Mouse (Mus musculus): Measurements from ENCODE around the gene Adam26a.
"Not testable (repeated sequence)": the region's sequence is repeated elsewhere in the genome, so short reads cannot be mapped to it uniquely, and the experiment has no call there.

Adam26a gene

GRCm38 (mm10) chr8:43576607-43577006 is at the start of gene Adam26a:
Gene Adam26a, minus strand, starts transcription at chr8:43576707.
- DNase-seq, result not testable (repeated sequence)

- no peak for DNase-seq
These were observed 39.5 kb upstream of the Adam26a start for GRCm38 (mm10) chr8:43616046-43616445.

GRCm38 (mm10) chr8:43603657-43604056 is 27.1 kb upstream of the Adam26a start:
- not testable (repeated sequence) for DNase-seq

GRCm38 (mm10) chr8:43603166-43603565 is 26.7 kb upstream of the Adam26a start:
- not testable (repeated sequence) for DNase-seq

- DNase-seq, result not testable (repeated sequence)
These were observed 48.5 kb downstream of the Adam26a start, which contains the start of gene Adam26b for GRCm38 (mm10) chr8:43528006-43528405. Gene Adam26b, minus strand, starts transcription at chr8:43528106.
